Mouse (Mus musculus) CH12.LX (cell line): ENCODE results near the gene Arhgap18. TPM values are rescaled to one million over a fixed set of nuclear protein-coding genes. Genes with fewer than 3 reads are reported as not detected.

Experiments
- DNase-seq: peaks from one replicate; pipeline ENCODE4 v3.0.0-alpha.2; 2013; ENCODE audit errors: extremely low read depth
- H3K27ac ChIP-seq: 2 replicates; pipeline ENCODE4 v1.5.1; 2012; ENCODE audit warnings: low read depth, mild to moderate bottlenecking, control low read depth, moderate library complexity; ENCODE audit not compliant: insufficient read depth
- H3K27me3 ChIP-seq: replicated peaks from 2 replicates; pipeline ENCODE3; 2012; ENCODE audit warnings: inconsistent platforms
- H3K36me3 ChIP-seq, 2 experiments: replicated peaks in 1 of 2; 2 replicates each; pipeline versions ENCODE3 to v1.6.1; 2012; ENCODE audit warnings: inconsistent platforms in 1 of 2, low read length in 1 of 2, mild to moderate bottlenecking in 1 of 2, mixed read lengths in 1 of 2, moderate library complexity in 1 of 2; ENCODE audit not compliant: control insufficient read depth in 1 of 2, insufficient read depth in 1 of 2
- H3K4me1 ChIP-seq, 2 experiments: 2 replicates each; pipeline ENCODE4 v1.6.1; 2012; ENCODE audit warnings: inconsistent platforms in 1 of 2, moderate library complexity in 1 of 2; ENCODE audit not compliant: insufficient read depth in 2 of 2, control insufficient read depth in 1 of 2
- H3K4me2 ChIP-seq: 2 replicates; pipeline ENCODE4 v1.6.1; 2012; ENCODE audit warnings: low read depth, mild to moderate bottlenecking, control low read depth; ENCODE audit not compliant: poor library complexity, insufficient read depth, severe bottlenecking
- H3K4me3 ChIP-seq, 3 experiments: fragments of 150-350 bp in 1 of 3; sonication (generic) in 1 of 3; replicated peaks in 1 of 3; 2 replicates each; pipeline versions ENCODE3 to v1.5.1; 2011 to 2012; ENCODE audit warnings: low read depth in 2 of 3, low read length in 2 of 3, mild to moderate bottlenecking in 2 of 3, moderate library complexity in 2 of 3, control low read depth in 1 of 3, improper control_type of control experiment in 1 of 3, inconsistent platforms in 1 of 3, mixed read lengths in 1 of 3; ENCODE audit not compliant: poor library complexity in 1 of 3
- H3K79me2 ChIP-seq: replicated peaks from 2 replicates; pipeline ENCODE4 v1.6.1; 2012; ENCODE audit warnings: mild to moderate bottlenecking, moderate library complexity; ENCODE audit not compliant: control insufficient read depth, poor library complexity, insufficient read depth, severe bottlenecking; ENCODE audit errors: extremely low read depth
- H3K9ac ChIP-seq: 2 replicates; pipeline ENCODE4 v1.6.1; 2012; ENCODE audit warnings: low read depth, mild to moderate bottlenecking, control low read depth, moderate library complexity; ENCODE audit not compliant: insufficient read depth
- H3K9me3 ChIP-seq: replicated peaks from 2 replicates; pipeline ENCODE3; 2012; ENCODE audit warnings: low read length, inconsistent platforms, mixed read lengths
- CTCF ChIP-seq, 2 experiments: IDR thresholded peaks in 1 of 2; conservative IDR thresholded peaks in 1 of 2; 2 replicates each; pipeline ENCODE4 v1.5.1; 2011 to 2012; ENCODE audit warnings: low read depth in 2 of 2, low read length in 2 of 2, improper control_type of control experiment in 1 of 2, inconsistent platforms in 1 of 2, mild to moderate bottlenecking in 1 of 2, moderate library complexity in 1 of 2
- E2F4 ChIP-seq: IDR thresholded peaks from 2 replicates; pipeline ENCODE4 v1.6.1; 2011; ENCODE audit warnings: low read depth, low read length, improper control_type of control experiment; ENCODE audit not compliant: insufficient replicate concordance
- ELF1 ChIP-seq: IDR thresholded peaks from 2 replicates; pipeline ENCODE4 v1.6.1; 2014; ENCODE audit warnings: low read depth, mild to moderate bottlenecking, inconsistent platforms, low read length, improper control_type of control experiment
- ETS1 ChIP-seq: conservative IDR thresholded peaks from 2 replicates; pipeline ENCODE4 v1.6.1; 2012; ENCODE audit warnings: low read depth, mild to moderate bottlenecking, inconsistent platforms, low read length, improper control_type of control experiment, moderate library complexity
- GABPA ChIP-seq: IDR thresholded peaks from 2 replicates; pipeline ENCODE4 v1.6.1; 2012; ENCODE audit warnings: low read depth, low read length, improper control_type of control experiment, inconsistent platforms; ENCODE audit not compliant: insufficient replicate concordance
- IRF4 ChIP-seq: IDR thresholded peaks from 2 replicates; pipeline ENCODE4 v1.6.1; 2014; ENCODE audit warnings: low read depth, mild to moderate bottlenecking, inconsistent platforms, low read length, improper control_type of control experiment
- JUND ChIP-seq: conservative IDR thresholded peaks from 2 replicates; pipeline ENCODE4 v1.6.1; 2011; ENCODE audit warnings: low read depth, low read length, improper control_type of control experiment
- KAT2A ChIP-seq: IDR thresholded peaks from 2 replicates; pipeline ENCODE4 v1.6.1; 2012; ENCODE audit warnings: low read length, improper control_type of control experiment, inconsistent platforms; ENCODE audit not compliant: insufficient replicate concordance
- MAFK ChIP-seq: IDR thresholded peaks from 2 replicates; pipeline ENCODE4 v1.6.1; 2011; ENCODE audit warnings: low read length, improper control_type of control experiment; ENCODE audit not compliant: insufficient replicate concordance
- MAZ ChIP-seq: IDR thresholded peaks from 2 replicates; pipeline ENCODE4 v1.6.1; 2012; ENCODE audit warnings: low read depth, mild to moderate bottlenecking, inconsistent platforms, low read length, improper control_type of control experiment, moderate library complexity
- NELFE ChIP-seq: IDR thresholded peaks from 2 replicates; pipeline ENCODE4 v1.6.1; 2011; ENCODE audit warnings: low read depth, low read length, improper control_type of control experiment
- NRF1 ChIP-seq: IDR thresholded peaks from 2 replicates; pipeline ENCODE4 v1.6.1; 2014; ENCODE audit warnings: low read depth, mild to moderate bottlenecking, inconsistent platforms, low read length, improper control_type of control experiment, moderate library complexity
- POLR2A ChIP-seq: IDR thresholded peaks from 2 replicates; pipeline ENCODE4 v1.6.1; 2011; ENCODE audit warnings: low read depth, mild to moderate bottlenecking, improper control_type of control experiment, low read length
- POLR2AphosphoS2 ChIP-seq: IDR thresholded peaks from 2 replicates; pipeline ENCODE4 v1.6.1; 2011; ENCODE audit warnings: low read depth, low read length, improper control_type of control experiment
- RAD21 ChIP-seq: IDR thresholded peaks from 2 replicates; pipeline ENCODE4 v1.6.1; 2011; ENCODE audit warnings: low read depth, mild to moderate bottlenecking, low read length, improper control_type of control experiment, moderate library complexity
- SIN3A ChIP-seq: IDR thresholded peaks from 2 replicates; pipeline ENCODE4 v1.6.1; 2012; ENCODE audit warnings: low read length, improper control_type of control experiment, inconsistent platforms
- SMC3 ChIP-seq: IDR thresholded peaks from 2 replicates; pipeline ENCODE4 v1.6.1; 2011; ENCODE audit warnings: low read depth, low read length, improper control_type of control experiment
- TBP ChIP-seq: conservative IDR thresholded peaks from 2 replicates; pipeline ENCODE4 v1.6.1; 2011; ENCODE audit warnings: low read depth, low read length, improper control_type of control experiment
- UBTF ChIP-seq: IDR thresholded peaks from 2 replicates; pipeline ENCODE4 v1.6.1; 2012; ENCODE audit warnings: low read depth, mild to moderate bottlenecking, inconsistent platforms, low read length, improper control_type of control experiment, moderate library complexity
- USF1 ChIP-seq: IDR thresholded peaks from 2 replicates; pipeline ENCODE4 v1.6.1; 2014; ENCODE audit warnings: low read depth, mild to moderate bottlenecking, inconsistent platforms, low read length, improper control_type of control experiment
- USF2 ChIP-seq: conservative IDR thresholded peaks from 2 replicates; pipeline ENCODE4 v1.6.1; 2011; ENCODE audit warnings: low read depth, low read length, improper control_type of control experiment
- ZC3H11A ChIP-seq: IDR thresholded peaks from 2 replicates; pipeline ENCODE4 v1.6.1; 2012; ENCODE audit warnings: low read depth, mild to moderate bottlenecking, inconsistent platforms, low read length, improper control_type of control experiment
- ZMIZ1 ChIP-seq: IDR thresholded peaks from 2 replicates; pipeline ENCODE4 v1.6.1; 2012; ENCODE audit warnings: low read depth, mild to moderate bottlenecking, inconsistent platforms, low read length, improper control_type of control experiment
- ZNF384 ChIP-seq: IDR thresholded peaks from 2 replicates; pipeline ENCODE4 v1.6.1; 2012; ENCODE audit warnings: low read depth, low read length, improper control_type of control experiment, inconsistent platforms
- dilution Hi-C: fragments of 300-500 bp; cut with MboI; formaldehyde crosslinking; loops from 2 replicates; pipeline ENCODE4 v1.14.3; 2020; ENCODE audit warnings: low sequenced_read_pairs; ENCODE audit not compliant: extremely low pct_unique_long_range_greater_than_20kb, extremely low pct_ligation_motif_present
- in situ Hi-C: fragments of 300-500 bp; cut with MboI; formaldehyde crosslinking; loops from 3 replicates; pipeline ENCODE4 v1.14.3; 2019; ENCODE audit warnings: low sequenced_read_pairs, low pct_ligation_motif_present, low pct_unique_long_range_greater_than_20kb, mixed read lengths
- polyA plus RNA-seq: library from polyadenylated mRNA; unstranded; fragments of >175 nt; gene quantifications from 2 replicates; pipeline ENCODE4 v1.2.1, GENCODE M21; 2012; ENCODE audit warnings: low read depth; ENCODE audit not compliant: insufficient read length
- total RNA-seq, 2 experiments: library from RNA; depleted of rRNA; stranded (reverse); fragments of 300-350 nt in 1 of 2; fragments of >200 nt in 1 of 2; gene quantifications; 2 replicates each; pipeline ENCODE4 v1.2.3; 2012 to 2014

Gene Arhgap18
- total and polyA plus RNA-seq, 3 experiments: 3.3 to 4.2 (median 3.3) TPM

DNA sequence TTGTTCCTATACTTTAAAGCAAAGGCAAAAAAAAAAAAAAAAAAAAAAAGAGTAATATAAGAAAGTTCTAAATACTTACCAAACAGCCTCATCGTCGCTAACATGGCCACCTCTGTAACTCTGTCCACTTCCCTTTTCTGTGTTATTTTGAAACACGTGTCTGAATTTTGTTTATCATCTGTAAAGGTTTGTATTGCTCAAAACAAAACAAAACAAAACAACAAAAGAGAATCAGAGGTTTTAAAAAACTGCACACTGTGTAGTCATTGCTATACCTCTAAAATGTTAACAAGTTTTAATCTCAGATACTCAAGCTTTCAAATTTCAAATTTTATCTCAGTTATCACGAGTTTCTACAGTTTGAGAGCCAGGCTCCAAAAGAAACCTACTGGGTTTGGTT is 109.0 kb downstream of the Arhgap18 start:
- in situ Hi-C loops: no loop called here
- Histone ChIP-seq H3K4me1 (peaks cover 0 to 2% of the 10 kb centered on the region in 2 experiments; a peak in 2 of 4 replicates), H3K4me2 (no peak overlapping the region), H3K36me3 (peaks cover 0 to 3% of the 10 kb centered on the region in 2 experiments), H3K9ac (no peak overlapping the region), H3K27ac (no peak overlapping the region)
- TF ChIP-seq ETS1 (no peak), UBTF (no peak), POLR2A (no peak), SIN3A (no peak), KAT2A (no peak), MAZ (no peak), E2F4 (no peak), GABPA (no peak), CTCF (conservative IDR thresholded peaks at IDR 0.05 in 1 of 2, IDR thresholded peaks at IDR 0.05 in 1 of 2; ENCODE audit: low read depth in 2 of 2, low read length in 2 of 2) (no peak), ZNF384 (no peak), USF2 (no peak), JUND (no peak), IRF4 (no peak), POLR2AphosphoS2 (no peak), MAFK (no peak), ZC3H11A (no peak), RAD21 (no peak), SMC3 (no peak), USF1 (no peak)
- TF ChIP-seq, all 38 proteins: peak for 0
- H3K27me3 ChIP-seq: no peaks in the 10 kb centered on the region
- no peak overlapping the region for H3K4me3 ChIP-seq
- no peak for DNase-seq
- H3K9me3 ChIP-seq: no peaks in the 10 kb centered on the region
- no peaks in the 10 kb centered on the region for H3K79me2 ChIP-seq
- dilution Hi-C loops: no loop called here

DNA sequence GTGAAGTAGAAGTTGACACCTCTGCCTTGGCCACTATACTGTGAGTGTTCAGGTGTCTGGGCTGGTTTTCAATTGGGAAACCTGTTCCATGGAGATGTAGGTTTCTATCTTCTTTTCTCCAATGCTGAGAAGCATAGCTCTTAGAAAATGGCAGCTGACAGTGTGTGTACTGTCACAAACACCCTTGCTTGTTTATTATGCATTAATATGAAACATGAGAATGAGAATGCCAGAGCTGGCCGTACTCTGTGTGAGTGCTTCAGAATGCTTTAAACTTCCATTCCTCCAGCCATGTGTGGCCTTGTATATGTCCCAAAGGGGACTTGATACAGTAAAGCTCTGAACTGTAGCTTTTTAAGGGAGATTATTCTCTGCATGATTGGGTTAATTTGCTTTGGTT is 110.8 kb downstream of the Arhgap18 start:
- Histone ChIP-seq H3K36me3 (peaks cover 0 to 3% of the 10 kb centered on the region in 2 experiments), H3K9me3 (no peaks in the 10 kb centered on the region), H3K9ac (no peak overlapping the region), H3K27ac (no peak overlapping the region), H3K4me3 (no peak overlapping the region), H3K4me1 (peaks cover 0 to 2% of the 10 kb centered on the region in 2 experiments; a peak in 2 of 4 replicates), H3K4me2 (no peak overlapping the region), H3K79me2 (no peaks in the 10 kb centered on the region), H3K27me3 (no peaks in the 10 kb centered on the region)
- TF ChIP-seq RAD21 (no peak), ELF1 (no peak), SIN3A (no peak), ZMIZ1 (no peak), NELFE (no peak), NRF1 (no peak), TBP (no peak), IRF4 (no peak)
- no peak for DNase-seq
- dilution Hi-C loops (no loop called here), in situ Hi-C loops (no loop called here)
